Mouse (Mus musculus) heart, postnatal 0 days (tissue): ENCODE data around the gene Dohh. TPM values are rescaled to one million over a fixed set of nuclear protein-coding genes. Genes with fewer than 3 reads are reported as not detected.

Experiments used
- ATAC-seq: fragments of 200-750 bp; cut with Nextera tagmentation; 2 replicates; pipeline ENCODE4 v1.8.0; 2017; ENCODE audit warnings: low read depth, moderate number of reproducible peaks, moderate library complexity; ENCODE audit not compliant: insufficient read depth
- DNase-seq: peaks from one replicate; pipeline ENCODE4 v3.0.0-alpha.2; 2016; ENCODE audit warnings: low spot score
- H3K27ac ChIP-seq: fragments of 300-500 bp; sonication (generic); 2 replicates; pipeline ENCODE4 v1.5.1; 2014; ENCODE audit warnings: low read depth, mild to moderate bottlenecking
- H3K27me3 ChIP-seq: fragments of 300-500 bp; sonication (generic); 2 replicates; pipeline ENCODE4 v1.6.1; 2014; ENCODE audit warnings: low read length, mixed read lengths; ENCODE audit not compliant: control insufficient read depth, insufficient read depth
- H3K36me3 ChIP-seq: fragments of 300-500 bp; sonication (generic); replicated peaks from 2 replicates; pipeline ENCODE4 v1.6.1; 2014; ENCODE audit warnings: low read length, mixed read lengths; ENCODE audit not compliant: control insufficient read depth, insufficient read depth
- H3K4me1 ChIP-seq: fragments of 300-500 bp; sonication (generic); 2 replicates; pipeline ENCODE4 v1.6.1; 2014; ENCODE audit warnings: antibody characterized with exemption; ENCODE audit not compliant: control insufficient read depth, insufficient read depth
- H3K4me2 ChIP-seq: fragments of 300-500 bp; sonication (generic); 2 replicates; pipeline ENCODE4 v1.6.1; 2014; ENCODE audit warnings: low read depth, mild to moderate bottlenecking, low read length, moderate library complexity
- H3K4me3 ChIP-seq: fragments of 300-500 bp; sonication (generic); 2 replicates; pipeline ENCODE4 v1.5.1; 2014; ENCODE audit warnings: low read depth, low read length
- H3K9ac ChIP-seq: fragments of 300-500 bp; sonication (generic); replicated peaks from 2 replicates; pipeline ENCODE4 v1.6.1; 2014; ENCODE audit warnings: low read depth, low read length, mixed read lengths
- H3K9me3 ChIP-seq: fragments of 300-500 bp; sonication (generic); replicated peaks from 2 replicates; pipeline ENCODE4 v1.6.1; 2016; ENCODE audit warnings: low read length; ENCODE audit not compliant: control insufficient read depth
- CTCF ChIP-seq: IDR thresholded peaks from 2 replicates; pipeline ENCODE4 v1.5.1; 2016; ENCODE audit warnings: antibody characterized with exemption, control low read depth, low read depth
- EP300 ChIP-seq: IDR thresholded peaks from 2 replicates; pipeline ENCODE4 v1.6.1; 2016; ENCODE audit warnings: antibody characterized with exemption, low read depth
- WGBS: fragments of 180-500 bp; shearing (Covaris S2); extraction: QIAGEN DNeasy Blood & Tissue Kit; methylation state at CpG from one replicate; pipeline ENCODE4 v1.1.7; 2014; 5-methylcytosine and 5-hydroxymethylcytosine counted together
- polyA plus RNA-seq: library from polyadenylated mRNA; unstranded; fragments of >200 nt; fragmentation: Nextera tagmentation; extraction: Ambion mirVana; gene quantifications from 2 replicates; pipeline ENCODE4 v1.2.1, GENCODE M21; 2015
- total RNA-seq: library from RNA; depleted of rRNA; stranded (reverse); fragments of >200 nt; gene quantifications from 2 replicates; pipeline ENCODE4 v1.2.3, GENCODE M21; 2014; ENCODE audit warnings: low replicate concordance

Gene Dohh
- total and polyA plus RNA-seq, 2 experiments from 2014 or later, result 75.2 to 123 TPM

GRCm38 (mm10) chr10:81349146-81349545, 35.1 kb upstream of the Dohh start:
- peak overlapping the region; percentile 94 for H3K4me2 ChIP-seq
- H3K36me3 ChIP-seq, result peaks cover 24% of the 10 kb centered on the region
- TF ChIP-seq CTCF, result no peak
- no peak for TF ChIP-seq EP300
- no peaks in the 10 kb centered on the region for H3K27me3 ChIP-seq
- 0 out of 2 replicates have a peak overlapping the region, but pooled peaks have one; percentile 87 for H3K27ac ChIP-seq
- DNase-seq (no peak), ATAC-seq (no peak)
- 12% methylated on average over 12 of the region's 12 CpGs for WGBS
- H3K4me1 ChIP-seq, result peaks cover 13% of the 10 kb centered on the region
- no peaks in the 10 kb centered on the region for H3K9me3 ChIP-seq
- H3K4me3 ChIP-seq, result peak overlapping the region; percentile 86
- H3K9ac ChIP-seq, result peak overlapping the region; percentile 77

- Histone ChIP-seq H3K36me3 (peaks cover 24% of the 10 kb centered on the region), H3K4me2 (peak overlapping the region; percentile 94), H3K27me3 (no peaks in the 10 kb centered on the region), H3K9ac (peak overlapping the region; percentile 77), H3K4me3 (peak overlapping the region; percentile 86), H3K9me3 (no peaks in the 10 kb centered on the region), H3K27ac (peak overlapping the region; percentile 87), H3K4me1 (peaks cover 13% of the 10 kb centered on the region)
- no peak for DNase-seq
- TF ChIP-seq CTCF, result no peak
- no peak for TF ChIP-seq EP300
- WGBS, result 1% methylated on average over 28 of the region's 29 CpGs
- ATAC-seq, result no peak
Measured at GRCm38 (mm10) chr10:81349961-81350350, 34.3 kb upstream of the Dohh start.

GRCm38 (mm10) chr10:81350351-81351063, 33.7 kb upstream of the Dohh start, which contains the start of gene Hmg20b:
Gene Hmg20b, minus strand, starts transcription at chr10:81350480.
- Histone ChIP-seq H3K9me3 (no peaks in the 10 kb centered on the region), H3K27me3 (no peaks in the 10 kb centered on the region), H3K4me2 (peak within 1 kb of the TSS; percentile 94), H3K9ac (peak within 1 kb of the TSS; percentile 77), H3K36me3 (peaks cover 24% of the 10 kb centered on the region), H3K4me3 (peak within 1 kb of the TSS; percentile 86), H3K27ac (peak within 1 kb of the TSS; percentile 87), H3K4me1 (peaks cover 13% of the 10 kb centered on the region)
- ATAC-seq (peak; percentile 95), DNase-seq (peak; percentile 98)
- TF ChIP-seq CTCF, result peak; percentile 77
- TF ChIP-seq EP300, result no peak
- WGBS, result under 1% methylated on average over 54 of the region's 54 CpGs

GRCm38 (mm10) chr10:81351678-81352291, 32.4 kb upstream of the Dohh start:
- no peak for DNase-seq
- WGBS, result 17% methylated on average over 9 of the region's 9 CpGs
- no peak overlapping the region; the same call in 1 of the 2 replicates for H3K27ac ChIP-seq
- peaks cover 15% of the 10 kb centered on the region for H3K36me3 ChIP-seq
- ATAC-seq, result no peak
- H3K27me3 ChIP-seq, result no peaks in the 10 kb centered on the region
- peaks cover 12% of the 10 kb centered on the region for H3K4me1 ChIP-seq
- no peak overlapping the region for H3K9ac ChIP-seq
- H3K9me3 ChIP-seq, result no peaks in the 10 kb centered on the region
- no peak overlapping the region for H3K4me2 ChIP-seq
- TF ChIP-seq EP300, result no peak
- TF ChIP-seq CTCF, result no peak
- no peak overlapping the region for H3K4me3 ChIP-seq

GRCm38 (mm10) chr10:81354738-81355477, 29.3 kb upstream of the Dohh start:
- H3K9me3 ChIP-seq, result no peaks in the 10 kb centered on the region
- H3K4me2 ChIP-seq, result no peak overlapping the region
- H3K27ac ChIP-seq, result no peak overlapping the region
- DNase-seq (no peak), ATAC-seq (no peak)
- TF ChIP-seq CTCF (no peak), EP300 (no peak)
- H3K9ac ChIP-seq, result no peak overlapping the region
- H3K36me3 ChIP-seq, result no peaks in the 10 kb centered on the region
- peaks cover 14% of the 10 kb centered on the region for H3K4me1 ChIP-seq
- no peak overlapping the region for H3K4me3 ChIP-seq
- WGBS, result 70% methylated on average over 9 of the region's 9 CpGs
- no peaks in the 10 kb centered on the region for H3K27me3 ChIP-seq
